Mouse (Mus musculus) brown adipose tissue, adult 24 weeks (tissue): ENCODE measurements around the gene Lcn2. TPM values are rescaled to one million over a fixed set of nuclear protein-coding genes. Genes with fewer than 3 reads are reported as not detected.

ENCODE experiments used
- H3K27ac ChIP-seq: fragments of 200-500 bp; replicated peaks from 2 replicates; pipeline ENCODE4 v1.5.1; 2012; ENCODE audit warnings: low read depth, mild to moderate bottlenecking, low read length
- H3K4me1 ChIP-seq: fragments of 200-500 bp; 2 replicates; pipeline ENCODE4 v1.6.1; 2012; ENCODE audit warnings: low read length, mixed read lengths; ENCODE audit not compliant: control insufficient read depth, insufficient read depth, insufficient read length
- H3K4me3 ChIP-seq: fragments of 200-500 bp; 2 replicates; pipeline ENCODE4 v1.5.1; 2012; ENCODE audit warnings: low read depth, mild to moderate bottlenecking, low read length, moderate library complexity; ENCODE audit not compliant: insufficient read depth
- polyA plus RNA-seq: library from polyadenylated mRNA; stranded (reverse); fragments of >200 nt; gene quantifications from 2 replicates; pipeline ENCODE4 v1.2.4, GENCODE M21; 2012; ENCODE audit not compliant: missing spikeins, insufficient read depth, insufficient read length

Gene Lcn2
- polyA plus RNA-seq, 1 experiment, result 2.7 TPM

- H3K4me3 ChIP-seq, result no peak overlapping the region
- H3K4me1 ChIP-seq, result peaks cover 18% of the 10 kb centered on the region
- peak overlapping the region; percentile 12; the same call in 1 of the 2 replicates for H3K27ac ChIP-seq
Observed at GRCm38 (mm10) chr2:32420066-32420608, 32.1 kb upstream of the Lcn2 start.

GRCm38 (mm10) chr2:32419359-32419758 lies 31.3 kb upstream of the Lcn2 start:
- Histone ChIP-seq H3K4me3 (no peak overlapping the region), H3K4me1 (peaks cover 15% of the 10 kb centered on the region), H3K27ac (peak overlapping the region; percentile 12; the same call in 1 of the 2 replicates)

- no peak overlapping the region for H3K27ac ChIP-seq
- no peak overlapping the region for H3K4me3 ChIP-seq
- peaks cover 14% of the 10 kb centered on the region for H3K4me1 ChIP-seq
Observed at GRCm38 (mm10) chr2:32418430-32419151, 30.5 kb upstream of the Lcn2 start.

GRCm38 (mm10) chr2:32417486-32417885 lies 29.4 kb upstream of the Lcn2 start:
- Histone ChIP-seq H3K4me1 (peaks cover 7% of the 10 kb centered on the region), H3K4me3 (no peak overlapping the region), H3K27ac (no peak overlapping the region)

- Histone ChIP-seq H3K4me3 (no peak overlapping the region), H3K27ac (no peak overlapping the region), H3K4me1 (peaks cover 2% of the 10 kb centered on the region)
Observed at GRCm38 (mm10) chr2:32416556-32416955, 28.5 kb upstream of the Lcn2 start.

GRCm38 (mm10) chr2:32415801-32416200 lies 27.7 kb upstream of the Lcn2 start:
- no peak overlapping the region for H3K4me3 ChIP-seq
- H3K4me1 ChIP-seq, result no peaks in the 10 kb centered on the region; the same call in 1 of the 2 replicates
- H3K27ac ChIP-seq, result no peak overlapping the region

GRCm38 (mm10) chr2:32413936-32414335 lies 25.9 kb upstream of the Lcn2 start:
- Histone ChIP-seq H3K4me1 (no peaks in the 10 kb centered on the region; the same call in 1 of the 2 replicates), H3K27ac (no peak overlapping the region), H3K4me3 (no peak overlapping the region)

GRCm38 (mm10) chr2:32412742-32413531 lies 24.9 kb upstream of the Lcn2 start:
- Histone ChIP-seq H3K4me1 (no peaks in the 10 kb centered on the region; the same call in 1 of the 2 replicates), H3K27ac (no peak overlapping the region), H3K4me3 (no peak overlapping the region)

- Histone ChIP-seq H3K27ac (no peak overlapping the region), H3K4me3 (no peak overlapping the region), H3K4me1 (no peaks in the 10 kb centered on the region)
Observed at GRCm38 (mm10) chr2:32411407-32411806, 23.4 kb upstream of the Lcn2 start.

GRCm38 (mm10) chr2:32408429-32409424 lies 20.7 kb upstream of the Lcn2 start:
- no peaks in the 10 kb centered on the region for H3K4me1 ChIP-seq

GRCm38 (mm10) chr2:32407144-32407824 lies 19.2 kb upstream of the Lcn2 start:
- no peak overlapping the region for H3K27ac ChIP-seq
- H3K4me1 ChIP-seq, result no peaks in the 10 kb centered on the region
- no peak overlapping the region for H3K4me3 ChIP-seq

More at GRCm38 (mm10) chr2:32408429-32409424, 20.7 kb upstream of the Lcn2 start:
- no peak overlapping the region for H3K4me3 ChIP-seq
- H3K27ac ChIP-seq, result no peak overlapping the region

- no peak overlapping the region for H3K27ac ChIP-seq
- H3K4me3 ChIP-seq, result no peak overlapping the region
- H3K4me1 ChIP-seq, result no peaks in the 10 kb centered on the region
Observed at GRCm38 (mm10) chr2:32404663-32405062, 16.6 kb upstream of the Lcn2 start.

GRCm38 (mm10) chr2:32396695-32397094 lies 8.6 kb upstream of the Lcn2 start:
- H3K4me3 ChIP-seq, result peak overlapping the region; percentile 91
- peak overlapping the region; percentile 80 for H3K27ac ChIP-seq
- H3K4me1 ChIP-seq, result peaks cover 10% of the 10 kb centered on the region; the same call in 1 of the 2 replicates
